Mouse (Mus musculus) kidney, adult 2 months (tissue): Measurements from ENCODE around the gene Mdh1b. TPM values are rescaled to one million over a fixed set of nuclear protein-coding genes. Genes with fewer than 3 reads are reported as not detected.
A peak's percentile ranks its signal among the peaks of the same experiment; 100 is the strongest.

ENCODE experiments used
- DNase-seq: peaks from one replicate; pipeline ENCODE4 v3.0.0; 2021
- H3K27ac ChIP-seq: fragments of 200-500 bp; 2 replicates; pipeline ENCODE4 v1.5.1; 2012; ENCODE audit warnings: low read depth, low read length, control low read depth, inconsistent platforms; ENCODE audit not compliant: insufficient read depth
- H3K27me3 ChIP-seq: fragments of 200-500 bp; replicated peaks from 2 replicates; pipeline ENCODE4 v1.6.1; 2012; ENCODE audit warnings: mild to moderate bottlenecking, moderate library complexity, low read length, inconsistent platforms; ENCODE audit not compliant: control insufficient read depth, insufficient read depth
- H3K36me3 ChIP-seq: fragments of 200-500 bp; 2 replicates; pipeline ENCODE4 v1.6.1; 2012; ENCODE audit warnings: mild to moderate bottlenecking, moderate library complexity, low read length, inconsistent platforms; ENCODE audit not compliant: control insufficient read depth, insufficient read depth
- H3K4me1 ChIP-seq: fragments of 200-500 bp; 2 replicates; pipeline ENCODE4 v1.6.1; 2011; ENCODE audit warnings: low read length; ENCODE audit not compliant: control insufficient read depth, insufficient read depth
- H3K4me3 ChIP-seq: fragments of 200-500 bp; 2 replicates; pipeline ENCODE4 v1.5.1; 2011; ENCODE audit warnings: mild to moderate bottlenecking, low read depth, low read length, control low read depth; ENCODE audit not compliant: insufficient read depth
- CTCF ChIP-seq: fragments of 200-500 bp; conservative IDR thresholded peaks from 2 replicates; pipeline ENCODE4 v1.5.1; 2011; ENCODE audit warnings: low read depth, mild to moderate bottlenecking, control low read depth, low read length, moderate library complexity, mixed read lengths; ENCODE audit not compliant: insufficient read depth, insufficient read length
- POLR2A ChIP-seq: fragments of 200-500 bp; IDR thresholded peaks from one replicate; pipeline ENCODE4 v1.6.1; 2011; ENCODE audit warnings: low read depth, low read length, control low read depth
- WGBS: fragments of 180-500 bp; shearing (Covaris S2); methylation state at CpG from one replicate; pipeline ENCODE4 v1.1.7; 2018; 5-methylcytosine and 5-hydroxymethylcytosine counted together
- polyA plus RNA-seq: library from polyadenylated mRNA; depleted of rRNA; stranded (reverse); fragments of >200 nt; gene quantifications from 2 replicates; pipeline ENCODE4 v1.2.3, GENCODE M21; 2012; rRNA removed

Gene Mdh1b
- polyA plus RNA-seq = 0.07 and 0.19 TPM in 2 replicates

- TF ChIP-seq CTCF = no peak
- TF ChIP-seq POLR2A = no peak
Measured at GRCm38 (mm10) chr1:63730240-63730771, at the start of gene Mdh1b, which contains the start of gene Fastkd2. Mdh1b (minus strand) TSS chr1:63730318. Fastkd2 (plus strand) TSS chr1:63730614.

GRCm38 (mm10) chr1:63776902-63777630 is 46.9 kb upstream of the Mdh1b start:
- Histone ChIP-seq H3K36me3 (no peaks in the 10 kb centered on the region), H3K27ac (no peak overlapping the region), H3K4me1 (no peaks in the 10 kb centered on the region), H3K27me3 (no peaks in the 10 kb centered on the region; the same call in 1 of the 2 replicates), H3K4me3 (no peak overlapping the region)
- WGBS = 34% methylated on average over 4 of the region's 4 CpGs
- DNase-seq = no peak
- TF ChIP-seq POLR2A = no peak
- no peak for TF ChIP-seq CTCF

More at GRCm38 (mm10) chr1:63730240-63730771, at the start of gene Mdh1b, which contains the start of gene Fastkd2:
- peak; percentile 96 for DNase-seq
- peak within 1 kb of the TSS; percentile 78 for H3K4me3 ChIP-seq
- H3K27me3 ChIP-seq = no peaks in the 10 kb centered on the region
- WGBS = under 1% methylated on average over 31 of the region's 31 CpGs
- no peaks in the 10 kb centered on the region for H3K36me3 ChIP-seq
- H3K27ac ChIP-seq = no peak within 1 kb of the TSS
- H3K4me1 ChIP-seq = peaks cover 3% of the 10 kb centered on the region; the same call in 1 of the 2 replicates

GRCm38 (mm10) chr1:63776396-63776795 is 46.3 kb upstream of the Mdh1b start:
- no peak for DNase-seq
- Histone ChIP-seq H3K36me3 (no peaks in the 10 kb centered on the region), H3K27ac (no peak overlapping the region), H3K4me3 (no peak overlapping the region), H3K4me1 (no peaks in the 10 kb centered on the region), H3K27me3 (no peaks in the 10 kb centered on the region; the same call in 1 of the 2 replicates)
- 35% methylated on average over 1 of the region's 1 CpGs for WGBS
- TF ChIP-seq POLR2A (no peak), CTCF (no peak)

- DNase-seq = no peak
- TF ChIP-seq CTCF (no peak), POLR2A (no peak)
- no peaks in the 10 kb centered on the region for H3K4me1 ChIP-seq
- 75% methylated on average over 7 of the region's 7 CpGs for WGBS
- no peak overlapping the region for H3K27ac ChIP-seq
- H3K36me3 ChIP-seq = no peaks in the 10 kb centered on the region
- no peaks in the 10 kb centered on the region for H3K27me3 ChIP-seq
- H3K4me3 ChIP-seq = no peak overlapping the region
Measured at GRCm38 (mm10) chr1:63770309-63770708, 40.2 kb upstream of the Mdh1b start.

- TF ChIP-seq POLR2A (no peak), CTCF (no peak)
- Histone ChIP-seq H3K36me3 (no peaks in the 10 kb centered on the region), H3K27me3 (no peaks in the 10 kb centered on the region), H3K4me3 (no peak within 1 kb of the TSS), H3K27ac (no peak within 1 kb of the TSS), H3K4me1 (no peaks in the 10 kb centered on the region)
- DNase-seq = no peak
- WGBS = 69% methylated on average over 5 of the region's 5 CpGs
Measured at GRCm38 (mm10) chr1:63769167-63769566, 39.0 kb upstream of the Mdh1b start, which contains the start of gene 4933402D24Rik. 4933402D24Rik (minus strand) TSS chr1:63769267.

- H3K4me1 ChIP-seq = no peaks in the 10 kb centered on the region
- TF ChIP-seq CTCF (no peak), POLR2A (no peak)
- H3K4me3 ChIP-seq = no peak overlapping the region
- DNase-seq = no peak
- H3K27me3 ChIP-seq = no peaks in the 10 kb centered on the region
- 46% methylated on average over 8 of the region's 8 CpGs for WGBS
- H3K36me3 ChIP-seq = no peaks in the 10 kb centered on the region
- H3K27ac ChIP-seq = no peak overlapping the region
Measured at GRCm38 (mm10) chr1:63768112-63768511, 38.0 kb upstream of the Mdh1b start.

GRCm38 (mm10) chr1:63764395-63764794 is 34.3 kb upstream of the Mdh1b start:
- no peaks in the 10 kb centered on the region for H3K4me1 ChIP-seq
- TF ChIP-seq CTCF (no peak), POLR2A (no peak)
- no peak overlapping the region for H3K27ac ChIP-seq
- no peak overlapping the region for H3K4me3 ChIP-seq
- 87% methylated on average over 7 of the region's 7 CpGs for whole genome bisulfite sequencing
- H3K27me3 ChIP-seq = no peaks in the 10 kb centered on the region
- no peaks in the 10 kb centered on the region for H3K36me3 ChIP-seq
- DNase-seq = no peak
